19 mouse cellular contexts compared by ENCODE assay signal in the genomic region with DNA sequence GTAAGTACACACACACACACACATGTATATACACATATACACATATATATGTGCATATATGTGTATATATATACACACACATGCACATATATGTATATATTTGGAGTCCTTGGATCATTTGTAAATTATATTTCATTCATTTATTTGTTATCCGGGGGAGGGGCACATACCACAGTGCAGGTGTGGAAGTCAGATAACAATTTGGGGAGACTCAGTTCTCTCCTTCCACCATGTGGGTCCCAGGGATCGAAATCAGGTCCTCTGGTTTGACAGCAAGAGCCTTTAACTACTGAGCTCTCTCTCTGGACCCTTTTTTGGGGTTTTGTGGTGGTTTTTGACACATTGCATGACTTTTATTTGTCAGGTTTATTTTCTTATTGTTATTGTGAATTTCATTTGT.
A peak's percentile ranks its signal among the peaks of the same experiment; 100 is the strongest.
DNase-seq lines count a peak whose midpoint lies in the region; ATAC-seq lines count a peak whose summit lies in the region.
"Had no signal": no experiment of that assay in that cellular context is flagged by ENCODE, and none has a peak within 500 bp of the region (broad histone marks: within the 10 kb centered on the region; RNA-seq: fewer than 3 reads in every experiment).

No protein-coding gene starts in this region.

- H3K9ac ChIP-seq in liver, embryonic 15.5 days = 0 out of 2 replicates have a peak overlapping the region, but pooled peaks have one; percentile 28
- H3K9ac ChIP-seq: hindbrain, embryonic 13.5 days had no signal

- H3K4me2 ChIP-seq in liver, embryonic 15.5 days = no peak overlapping the region
- H3K4me2 ChIP-seq: hindbrain, embryonic 13.5 days had no signal

- no peaks in the 10 kb centered on the region for H3K27me3 ChIP-seq in liver, embryonic 15.5 days
- H3K27me3 ChIP-seq: hindbrain, embryonic 13.5 days had no signal

- peak overlapping the region; percentile 76 for H3K27ac ChIP-seq in liver, embryonic 15.5 days (replicated peaks)
- H3K27ac ChIP-seq: embryonic facial prominence, embryonic 10.5 days; forebrain, embryonic 10.5 days; heart, embryonic 10.5 days; hindbrain, embryonic 13.5 days; hindbrain, postnatal 0 days had no signal

- WGBS in liver, embryonic 15.5 days (ENCODE audit: insufficient replicate concordance) = 14% methylated on average over 2 of the region's 2 CpGs

- peak; percentile 62 for DNase-seq in c-Kit-positive CD71-positive TER-119-negative erythroid progenitor cells, embryonic 14.5 days (ENCODE audit: low read depth)
- DNase-seq in urinary bladder, postnatal 36 days (ENCODE audit: low spot score in 2 of 2) = no peak
- no peak for DNase-seq in heart, postnatal 14 days
- DNase-seq in cerebellum, adult 9-11 months = no peak
- DNase-seq: adrenal gland, adult 8-10 months; cerebellum, adult 18-20 months; cerebellum, postnatal 10 days; gastrocnemius, postnatal 10 days; heart, adult 18-20 months; heart, postnatal 10 days had no signal

- peaks cover 66% of the 10 kb centered on the region for H3K4me1 ChIP-seq in liver, embryonic 15.5 days (replicated peaks)

- intact Hi-C loops in heart, postnatal 14 days (cut with DNase I) = loop anchor here (5.0 kb wide), 2 partner anchors 67 to 137 kb away; a partner anchor contains a TSS

- no peaks in the 10 kb centered on the region for H3K9me3 ChIP-seq in liver, embryonic 15.5 days (replicated peaks)
- H3K9me3 ChIP-seq: embryonic facial prominence, embryonic 10.5 days; forebrain, embryonic 10.5 days; heart, embryonic 10.5 days; hindbrain, embryonic 13.5 days had no signal

- H3K36me3 ChIP-seq in liver, embryonic 15.5 days (replicated peaks) = no peaks in the 10 kb centered on the region
- H3K36me3 ChIP-seq: embryonic facial prominence, embryonic 10.5 days; forebrain, embryonic 10.5 days; heart, embryonic 10.5 days; hindbrain, embryonic 13.5 days had no signal

- 0 out of 2 replicates have a peak, but pooled peaks have one; percentile 10 for ATAC-seq in erythroblast, adult 5-6 weeks (replicated peaks; ENCODE audit: low FRiP score, poor library complexity, severe bottlenecking)
- no peak for ATAC-seq in liver, embryonic 15.5 days (ENCODE audit: insufficient read depth)
- ATAC-seq: forebrain, embryonic 14.5 days; hindbrain, postnatal 0 days had no signal

- no peak overlapping the region for H3K4me3 ChIP-seq in liver, embryonic 15.5 days (replicated peaks)
- H3K4me3 ChIP-seq: embryonic facial prominence, embryonic 10.5 days; erythroblast, embryonic 14.5 days; forebrain, embryonic 10.5 days; heart, embryonic 10.5 days; hindbrain, embryonic 13.5 days had no signal
